Mouse (Mus musculus) macrophage (primary cell): ENCODE measurements around the gene Olfr1502. TPM values are rescaled to one million over a fixed set of nuclear protein-coding genes. Genes with fewer than 3 reads are reported as not detected.
"Not testable (repeated sequence)": the region's sequence is repeated elsewhere in the genome, so short reads cannot be mapped to it uniquely, and the experiment has no call there.

ENCODE experiments used
- H3K27ac ChIP-seq: fragments of 350-480 bp; formaldehyde crosslinking; 2 replicates; pipeline ENCODE4 v1.9.0; 2021
- H3K36me3 ChIP-seq: fragments of 350-480 bp; formaldehyde crosslinking; 2 replicates; pipeline ENCODE4 v1.9.0; 2021; ENCODE audit errors: inconsistent target
- H3K4me3 ChIP-seq: fragments of 350-480 bp; formaldehyde crosslinking; 2 replicates; pipeline ENCODE4 v1.9.0; 2021; ENCODE audit errors: inconsistent target
- H3K79me2 ChIP-seq: fragments of 350-480 bp; formaldehyde crosslinking; 2 replicates; pipeline ENCODE4 v1.9.0; 2021; ENCODE audit errors: inconsistent target
- WGBS: methylation state at CpG from one replicate; pipeline ENCODE4 v1.1.7; 2026; ENCODE audit warnings: inconsistent platforms; ENCODE audit not compliant: missing documents; 5-methylcytosine and 5-hydroxymethylcytosine counted together
- polyA plus RNA-seq: library from polyadenylated mRNA; stranded (reverse); fragments of 250-400 nt; gene quantifications from 3 replicates; pipeline ENCODE4 v1.2.4, GENCODE M21; 2018; ENCODE audit warnings: inconsistent platforms
- total RNA-seq, 78 experiments: library from RNA; depleted of rRNA; stranded (reverse); fragments of 250-400 nt; gene quantifications; 1 replicate in 9 of 78; 2 replicates in 24 of 78; 3 replicates in 43 of 78; 4 replicates in 2 of 78; pipeline ENCODE4 v1.2.4; 2018; ENCODE audit warnings: inconsistent platforms in 56 of 78

Gene Olfr1502
- total RNA-seq (2018; cell fraction: chromatin; rRNA removed), result not detected
- not detected for total RNA-seq (2018; cell fraction: cytosol; rRNA removed)
- not detected for total RNA-seq (2018; cell fraction: nucleus; rRNA removed)
- polyA plus RNA-seq, result not detected in 3 replicates

- Histone ChIP-seq H3K79me2 (no peaks in the 10 kb centered on the region), H3K4me3 (no peak within 1 kb of the TSS), H3K27ac (no peak within 1 kb of the TSS), H3K36me3 (no peaks in the 10 kb centered on the region)
- WGBS, result 85% methylated on average over 1 of the region's 1 CpGs
Measured at GRCm38 (mm10) chr19:13861495-13861894, at the start of gene Olfr1502. Olfr1502 (plus strand) TSS chr19:13861795.

GRCm38 (mm10) chr19:13812823-13813222 lies 48.8 kb upstream of the Olfr1502 start:
- WGBS, result 69% methylated on average over 2 of the region's 2 CpGs
- no peak overlapping the region for H3K27ac ChIP-seq
- no peaks in the 10 kb centered on the region for H3K79me2 ChIP-seq
- H3K4me3 ChIP-seq, result no peak overlapping the region
- no peaks in the 10 kb centered on the region for H3K36me3 ChIP-seq

GRCm38 (mm10) chr19:13818827-13819226 lies 42.8 kb upstream of the Olfr1502 start:
- Histone ChIP-seq H3K79me2 (no peaks in the 10 kb centered on the region), H3K27ac (no peak overlapping the region), H3K4me3 (no peak overlapping the region), H3K36me3 (no peaks in the 10 kb centered on the region)
- 28% methylated on average over 5 of the region's 5 CpGs for WGBS

GRCm38 (mm10) chr19:13819347-13819746 lies 42.2 kb upstream of the Olfr1502 start, which contains the start of gene Olfr1499:
Olfr1499 (minus strand) TSS chr19:13819447.
- H3K27ac ChIP-seq, result no peak within 1 kb of the TSS
- H3K4me3 ChIP-seq, result no peak within 1 kb of the TSS
- H3K79me2 ChIP-seq, result no peaks in the 10 kb centered on the region
- no peaks in the 10 kb centered on the region for H3K36me3 ChIP-seq

- Histone ChIP-seq H3K27ac (no peak overlapping the region), H3K36me3 (no peaks in the 10 kb centered on the region), H3K79me2 (no peaks in the 10 kb centered on the region), H3K4me3 (no peak overlapping the region)
- 26% methylated on average over 5 of the region's 5 CpGs for WGBS
Measured at GRCm38 (mm10) chr19:13820847-13821246, 40.7 kb upstream of the Olfr1502 start.

GRCm38 (mm10) chr19:13828447-13828846 lies 33.1 kb upstream of the Olfr1502 start:
- Histone ChIP-seq H3K79me2 (no peaks in the 10 kb centered on the region), H3K36me3 (no peaks in the 10 kb centered on the region), H3K4me3 (no peak overlapping the region), H3K27ac (no peak overlapping the region)
- 60% methylated on average over 3 of the region's 3 CpGs for WGBS

GRCm38 (mm10) chr19:13830388-13830787 lies 31.2 kb upstream of the Olfr1502 start, which contains the start of gene Olfr1500:
Olfr1500 (minus strand) TSS chr19:13830488.
- H3K4me3 ChIP-seq, result no peak within 1 kb of the TSS
- no peak within 1 kb of the TSS for H3K27ac ChIP-seq
- no peaks in the 10 kb centered on the region for H3K36me3 ChIP-seq
- H3K79me2 ChIP-seq, result no peaks in the 10 kb centered on the region

- not testable (repeated sequence) for H3K27ac ChIP-seq, H3K4me3 ChIP-seq, H3K79me2 ChIP-seq, H3K36me3 ChIP-seq
Measured at GRCm38 (mm10) chr19:13850592-13850991, 11.0 kb upstream of the Olfr1502 start, which contains the start of gene Olfr1501. Olfr1501 (minus strand) TSS chr19:13850692.

GRCm38 (mm10) chr19:13897828-13898227 lies 36.2 kb downstream of the Olfr1502 start, which contains the start of gene Olfr1504:
Olfr1504 (minus strand) TSS chr19:13897928.
- no peaks in the 10 kb centered on the region for H3K79me2 ChIP-seq
- H3K36me3 ChIP-seq, result no peaks in the 10 kb centered on the region
- H3K27ac ChIP-seq, result no peak within 1 kb of the TSS
- 30% methylated on average over 1 of the region's 1 CpGs for WGBS
- no peak within 1 kb of the TSS for H3K4me3 ChIP-seq

Other genes with a start within 250 kb of the Olfr1502 start
- gene Olfr1487, start 244.4 kb upstream of the Olfr1502 start, polyA plus RNA-seq, result not detected in 3 replicates
- gene Olfr1489, start 230.2 kb upstream of the Olfr1502 start, polyA plus RNA-seq, result not detected in 3 replicates
- not detected in 3 replicates for gene Olfr1490, start 210.7 kb upstream of the Olfr1502 start, polyA plus RNA-seq
- not detected in 3 replicates for gene Olfr1491, start 164.5 kb upstream of the Olfr1502 start, polyA plus RNA-seq
- not detected in 3 replicates for gene Olfr1493-ps1, start 138.5 kb upstream of the Olfr1502 start, polyA plus RNA-seq
- gene Olfr1494, start 122.1 kb upstream of the Olfr1502 start, polyA plus RNA-seq, result not detected in 3 replicates
- gene Olfr1495, start 97.2 kb upstream of the Olfr1502 start, polyA plus RNA-seq, result not detected in 3 replicates
- not detected in 3 replicates for gene Olfr1496, start 83.9 kb upstream of the Olfr1502 start, polyA plus RNA-seq
- gene Olfr1497, start 63.6 kb upstream of the Olfr1502 start, polyA plus RNA-seq, result not detected in 3 replicates
- not detected in 3 replicates for gene Olfr1499, start 42.3 kb upstream of the Olfr1502 start, polyA plus RNA-seq
- gene Olfr1500, start 31.3 kb upstream of the Olfr1502 start, polyA plus RNA-seq, result not detected in 3 replicates
- gene Olfr1501, start 11.1 kb upstream of the Olfr1502 start, polyA plus RNA-seq, result not detected in 3 replicates
- gene Olfr1504, start 36.1 kb downstream of the Olfr1502 start, polyA plus RNA-seq, result not detected in 3 replicates
- not detected in 3 replicates for gene Olfr1505, start 51.7 kb downstream of the Olfr1502 start, polyA plus RNA-seq